Mouse (Mus musculus): ENCODE data around the gene Cntd1. TPM values are rescaled to one million over a fixed set of nuclear protein-coding genes. Genes with fewer than 3 reads are reported as not detected.

Cntd1 gene
- total and polyA plus RNA-seq, 2 experiments from 2014 or later, result 0.25 TPM; not detected in 1

DNA sequence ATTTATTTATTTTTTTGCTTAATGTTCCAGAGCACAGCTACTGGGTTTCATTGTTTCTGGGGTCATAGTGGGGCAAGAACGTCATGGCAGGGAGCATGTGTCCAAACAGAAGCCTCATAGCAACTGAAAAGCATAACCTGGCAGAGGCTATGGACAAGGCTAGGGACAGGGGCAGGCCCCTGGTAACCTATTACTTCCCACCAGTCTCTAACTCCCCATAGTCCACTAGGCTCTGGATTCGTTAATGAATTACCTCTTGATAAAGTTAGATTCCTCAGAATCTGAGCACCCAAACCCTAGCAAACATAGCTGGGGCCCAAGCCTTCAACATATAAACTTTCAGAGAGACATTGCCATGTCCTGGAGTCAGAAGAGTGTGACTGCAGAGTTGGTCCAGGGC lies 27.8 kb upstream of the Cntd1 start:
- WGBS, result 83% methylated on average over 2 of the region's 2 CpGs
- TF ChIP-seq CTCF (IDR thresholded peaks at IDR 0.05), result no peak
- Histone ChIP-seq H3K9ac (replicated peaks; ENCODE audit: low read length, poor library complexity, severe bottlenecking) (no peak overlapping the region), H3K27ac (ENCODE audit: low read depth, low read length) (no peak overlapping the region), H3K36me3 (ENCODE audit: insufficient read depth, low read length) (no peaks in the 10 kb centered on the region), H3K4me1 (ENCODE audit: insufficient read depth, low read length) (no peaks in the 10 kb centered on the region), H3K27me3 (ENCODE audit: insufficient read depth, low read length) (no peaks in the 10 kb centered on the region), H3K4me2 (ENCODE audit: low read depth, low read length, poor library complexity, severe bottlenecking) (no peak overlapping the region), H3K9me3 (ENCODE audit: low read length) (no peaks in the 10 kb centered on the region), H3K4me3 (ENCODE audit: low read depth, low read length) (no peak overlapping the region)
- DNase-seq (ENCODE audit: low spot score), result no peak
- ATAC-seq (ENCODE audit: low FRiP score), result no peak

DNA sequence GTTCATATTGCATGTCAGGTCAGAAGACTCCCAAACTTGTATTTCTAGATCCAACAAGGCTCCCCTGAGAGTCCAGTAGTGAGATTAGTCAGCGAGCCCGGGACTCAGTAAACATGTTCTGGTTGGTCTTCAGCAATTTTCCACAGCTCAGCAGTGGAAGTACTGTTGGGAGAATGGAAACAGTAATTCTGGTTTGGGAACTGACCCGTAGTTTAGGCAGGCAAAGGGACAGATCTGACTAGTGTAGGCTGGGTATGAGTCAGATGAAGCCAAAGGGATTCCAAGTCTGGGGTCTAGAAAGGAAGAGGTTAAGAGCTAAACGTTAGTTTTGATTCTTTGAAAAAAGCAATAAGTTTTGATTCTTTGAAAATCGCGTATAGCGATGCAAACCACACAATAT lies 25.9 kb upstream of the Cntd1 start:
- Histone ChIP-seq H3K27me3 (ENCODE audit: insufficient read depth, low read length) (no peaks in the 10 kb centered on the region), H3K4me3 (ENCODE audit: low read depth, low read length) (peak overlapping the region; percentile 88), H3K9me3 (ENCODE audit: low read length) (no peaks in the 10 kb centered on the region), H3K4me2 (ENCODE audit: low read depth, low read length, poor library complexity, severe bottlenecking) (peak overlapping the region; percentile 94), H3K27ac (ENCODE audit: low read depth, low read length) (no peak overlapping the region), H3K4me1 (ENCODE audit: insufficient read depth, low read length) (no peaks in the 10 kb centered on the region), H3K9ac (replicated peaks; ENCODE audit: low read length, poor library complexity, severe bottlenecking) (peak overlapping the region; percentile 92; the same call in 1 of the 2 replicates), H3K36me3 (ENCODE audit: insufficient read depth, low read length) (0 out of 2 replicates have a peak, but pooled peaks cover 3% of the 10 kb centered on the region)
- no peak for TF ChIP-seq CTCF (IDR thresholded peaks at IDR 0.05)
- WGBS, result 10% methylated on average over 7 of the region's 7 CpGs
- DNase-seq (ENCODE audit: low spot score) (no peak), ATAC-seq (ENCODE audit: low FRiP score) (no peak)

DNA sequence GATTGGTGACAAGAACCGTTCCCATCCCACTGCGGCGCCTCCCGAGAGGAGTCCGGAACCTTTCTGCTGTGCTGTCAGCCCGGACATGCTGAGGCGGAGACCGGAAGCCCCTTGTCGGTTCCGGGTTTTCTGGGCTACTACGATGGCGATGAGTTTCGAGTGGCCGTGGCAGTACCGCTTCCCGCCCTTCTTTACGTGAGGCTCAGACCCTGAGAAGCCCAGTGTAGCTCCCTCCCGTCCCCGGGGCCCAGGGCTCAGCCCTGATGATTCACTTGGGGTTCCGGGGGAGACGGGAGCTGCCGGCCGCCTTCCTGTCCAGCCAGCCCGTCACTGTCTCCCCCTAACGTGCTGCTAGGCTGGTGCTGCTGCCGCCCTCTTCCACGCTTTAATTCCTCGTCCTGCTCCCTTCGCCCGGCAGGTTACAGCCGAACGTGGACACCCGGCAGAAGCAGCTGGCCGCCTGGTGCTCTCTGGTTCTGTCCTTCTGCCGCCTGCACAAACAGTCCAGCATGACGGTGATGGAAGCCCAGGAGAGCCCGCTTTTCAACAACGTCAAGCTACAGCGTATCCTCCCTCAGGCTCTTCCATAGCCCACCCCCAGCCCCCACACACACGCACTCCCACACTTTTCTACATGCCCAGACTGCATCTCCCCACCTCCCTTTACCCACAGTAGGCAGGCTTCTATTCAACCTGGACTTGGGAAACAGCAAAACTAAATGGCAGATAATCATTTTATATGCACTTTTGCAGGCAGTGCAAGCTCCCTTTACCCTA lies 25.0 kb upstream of the Cntd1 start, which contains the start of gene Vps25:
TSS of gene Vps25 (plus strand) at position 95 of the 777 bp plus-strand sequence.
- no peaks in the 10 kb centered on the region for H3K4me1 ChIP-seq (ENCODE audit: insufficient read depth, low read length)
- peak; percentile 91 for DNase-seq (ENCODE audit: low spot score)
- H3K9ac ChIP-seq (replicated peaks; ENCODE audit: low read length, poor library complexity, severe bottlenecking), result peak within 1 kb of the TSS; percentile 92
- peak within 1 kb of the TSS; percentile 94 for H3K4me2 ChIP-seq (ENCODE audit: low read depth, low read length, poor library complexity, severe bottlenecking)
- TF ChIP-seq CTCF (IDR thresholded peaks at IDR 0.05), result peak; percentile 27
- peaks cover 4% of the 10 kb centered on the region; the same call in 1 of the 2 replicates for H3K36me3 ChIP-seq (ENCODE audit: insufficient read depth, low read length)
- peak; percentile 78 for ATAC-seq (ENCODE audit: low FRiP score)
- peak within 1 kb of the TSS; percentile 88 for H3K4me3 ChIP-seq (ENCODE audit: low read depth, low read length)
- peak within 1 kb of the TSS; percentile 93 for H3K27ac ChIP-seq (ENCODE audit: low read depth, low read length)
- no peaks in the 10 kb centered on the region for H3K27me3 ChIP-seq (ENCODE audit: insufficient read depth, low read length)
- no peaks in the 10 kb centered on the region for H3K9me3 ChIP-seq (ENCODE audit: low read length)
- under 1% methylated on average over 40 of the region's 40 CpGs for WGBS

DNA sequence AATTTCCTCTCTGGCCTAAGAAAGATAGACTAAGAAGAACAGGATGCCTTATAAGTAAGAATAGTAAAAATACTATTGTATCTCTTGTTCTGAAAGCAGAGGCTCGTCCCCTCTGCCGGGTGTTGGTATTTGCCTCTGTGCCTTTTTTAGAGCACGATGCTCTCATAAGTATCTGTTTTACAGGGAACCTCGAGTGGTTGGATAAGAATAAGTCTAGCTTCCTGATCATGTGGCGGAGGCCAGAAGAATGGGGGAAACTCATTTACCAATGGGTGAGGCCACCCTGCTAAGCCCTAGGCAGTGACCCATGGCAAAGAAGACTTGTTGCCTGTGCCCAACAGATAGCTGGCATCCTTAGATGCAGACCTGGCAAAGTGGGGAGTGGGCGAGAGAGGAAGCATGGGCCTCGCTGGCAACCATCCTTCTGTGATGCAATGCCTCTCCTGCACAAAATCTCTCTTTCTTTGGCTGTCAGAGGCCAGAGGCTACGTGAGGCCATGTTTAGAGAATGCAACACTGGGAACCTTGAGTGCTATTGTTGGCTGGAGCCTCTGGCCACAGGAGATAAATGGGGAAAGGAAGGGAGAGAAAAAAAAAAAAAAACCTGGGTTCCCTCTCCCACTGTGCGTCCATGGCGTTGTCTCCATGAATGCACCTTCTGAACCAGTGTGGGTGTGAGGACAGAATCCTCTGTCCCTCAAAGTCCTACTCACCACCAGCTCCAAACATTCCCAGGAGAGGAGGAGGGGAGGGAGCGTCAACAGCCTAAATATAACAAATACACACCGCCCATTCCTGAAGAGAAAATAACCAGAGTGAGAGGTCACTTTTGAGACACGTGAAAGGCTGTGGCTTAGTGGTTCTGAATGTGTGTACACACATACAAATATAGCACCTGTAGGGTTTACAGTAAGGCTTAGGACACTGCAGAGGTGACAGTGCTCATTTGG lies 22.7 kb upstream of the Cntd1 start:
- H3K27me3 ChIP-seq (ENCODE audit: insufficient read depth, low read length), result no peaks in the 10 kb centered on the region
- ATAC-seq (ENCODE audit: low FRiP score) (no peak), DNase-seq (ENCODE audit: low spot score) (no peak)
- H3K9ac ChIP-seq (replicated peaks; ENCODE audit: low read length, poor library complexity, severe bottlenecking), result no peak overlapping the region
- H3K36me3 ChIP-seq (ENCODE audit: insufficient read depth, low read length), result peaks cover 4% of the 10 kb centered on the region; the same call in 1 of the 2 replicates
- H3K27ac ChIP-seq (ENCODE audit: low read depth, low read length), result no peak overlapping the region
- no peaks in the 10 kb centered on the region for H3K9me3 ChIP-seq (ENCODE audit: low read length)
- no peak overlapping the region for H3K4me3 ChIP-seq (ENCODE audit: low read depth, low read length)
- 94% methylated on average over 13 of the region's 13 CpGs for WGBS
- H3K4me1 ChIP-seq (ENCODE audit: insufficient read depth, low read length), result 0 out of 2 replicates have a peak, but pooled peaks cover 6% of the 10 kb centered on the region
- TF ChIP-seq CTCF (IDR thresholded peaks at IDR 0.05), result no peak
- no peak overlapping the region for H3K4me2 ChIP-seq (ENCODE audit: low read depth, low read length, poor library complexity, severe bottlenecking)

DNA sequence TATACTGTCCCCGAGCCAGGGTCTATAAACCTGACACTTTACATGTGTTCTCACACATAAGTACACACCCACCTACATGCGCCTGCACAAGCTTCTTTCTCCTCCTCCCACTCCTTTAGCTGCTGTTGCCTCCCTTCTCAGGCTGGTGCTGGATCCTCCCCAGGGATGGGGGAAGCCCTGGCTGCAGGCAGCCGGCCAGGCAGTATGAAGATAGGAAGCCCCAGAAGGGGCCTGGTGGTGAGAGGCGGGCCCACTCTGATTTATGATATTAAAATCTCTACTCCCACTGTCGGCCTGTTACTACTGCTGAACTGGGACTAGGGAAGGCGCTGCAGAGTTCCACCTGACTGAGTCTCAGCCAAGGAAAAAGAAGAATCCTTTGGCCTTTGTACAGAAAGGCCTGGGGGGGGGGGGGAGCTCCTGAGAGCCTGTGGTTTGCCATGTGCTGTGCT lies 19.5 kb upstream of the Cntd1 start:
- TF ChIP-seq CTCF (IDR thresholded peaks at IDR 0.05), result no peak

More for the DNA sequence above, 19.5 kb upstream of the Cntd1 start:
- 0 out of 2 replicates have a peak, but pooled peaks cover 6% of the 10 kb centered on the region for H3K4me1 ChIP-seq (ENCODE audit: insufficient read depth, low read length)
- no peak overlapping the region for H3K4me3 ChIP-seq (ENCODE audit: low read depth, low read length)
- no peak overlapping the region for H3K27ac ChIP-seq (ENCODE audit: low read depth, low read length)
- H3K4me2 ChIP-seq (ENCODE audit: low read depth, low read length, poor library complexity, severe bottlenecking), result no peak overlapping the region
- no peak for DNase-seq (ENCODE audit: low spot score)
- peaks cover 4% of the 10 kb centered on the region; the same call in 1 of the 2 replicates for H3K36me3 ChIP-seq (ENCODE audit: insufficient read depth, low read length)
- H3K9me3 ChIP-seq (ENCODE audit: low read length), result no peaks in the 10 kb centered on the region
- peaks cover 20% of the 10 kb centered on the region for H3K27me3 ChIP-seq (ENCODE audit: insufficient read depth, low read length)
- 44% methylated on average over 5 of the region's 6 CpGs for WGBS
- no peak for ATAC-seq (ENCODE audit: low FRiP score)
- no peak overlapping the region for H3K9ac ChIP-seq (replicated peaks; ENCODE audit: low read length, poor library complexity, severe bottlenecking)

Data from midbrain, postnatal 0 days (tissue).